24 mouse cellular contexts compared by ENCODE assay signal in genomic region chr2:37460707-37461106, GRCm38 (mm10). TPM values are rescaled to one million over a fixed set of nuclear protein-coding genes. Genes with fewer than 3 reads are reported as not detected.
DNase-seq lines count a peak whose midpoint lies in the region; ATAC-seq and TF ChIP-seq lines count a peak whose summit lies in the region.
"Had no signal": no experiment of that assay in that cellular context is flagged by ENCODE, and none has a peak within 500 bp of the region (broad histone marks: within the 10 kb centered on the region; RNA-seq: fewer than 3 reads in every experiment).

No protein-coding gene starts in this region.

- H3K27me3 ChIP-seq in forebrain, postnatal 0 days (ENCODE audit: insufficient read depth, low read length), result no peaks in the 10 kb centered on the region
- H3K27me3 ChIP-seq in forebrain, embryonic 11.5 days (ENCODE audit: control insufficient read depth, insufficient read depth, low read length), result no peaks in the 10 kb centered on the region
- H3K27me3 ChIP-seq in midbrain, postnatal 0 days (ENCODE audit: insufficient read depth, low read length), result no peaks in the 10 kb centered on the region
- H3K27me3 ChIP-seq in midbrain, embryonic 15.5 days (replicated peaks), result no peaks in the 10 kb centered on the region
- H3K27me3 ChIP-seq: embryonic facial prominence, embryonic 12.5 days; forebrain, embryonic 12.5 days; limb, embryonic 15.5 days; neural tube, embryonic 15.5 days had no signal

- no peak overlapping the region for H3K9ac ChIP-seq in forebrain, postnatal 0 days
- no peak overlapping the region for H3K9ac ChIP-seq in forebrain, embryonic 11.5 days (ENCODE audit: low read length)
- no peak overlapping the region for H3K9ac ChIP-seq in midbrain, postnatal 0 days (replicated peaks; ENCODE audit: low read length, poor library complexity, severe bottlenecking)
- no peak overlapping the region for H3K9ac ChIP-seq in midbrain, embryonic 15.5 days
- H3K9ac ChIP-seq: embryonic facial prominence, embryonic 12.5 days; forebrain, embryonic 12.5 days; limb, embryonic 15.5 days; neural tube, embryonic 15.5 days had no signal

- TF ChIP-seq CTCF in forebrain, postnatal 0 days (IDR thresholded peaks at IDR 0.05; ENCODE audit: low read depth), result 0 out of 2 replicates have a peak, but pooled peaks have one; percentile 16
- peak; percentile 47 for TF ChIP-seq CTCF in layer of hippocampus, adult 2 months (conservative IDR thresholded peaks at IDR 0.05)
- peak; percentile 32 for TF ChIP-seq CTCF in midbrain, postnatal 0 days (IDR thresholded peaks at IDR 0.05)

- H3K27ac ChIP-seq in forebrain, postnatal 0 days (ENCODE audit: low read depth, low read length), result no peak overlapping the region
- no peak overlapping the region for H3K27ac ChIP-seq in forebrain, embryonic 11.5 days (ENCODE audit: low read depth, low read length)
- H3K27ac ChIP-seq in layer of hippocampus, adult 2 months, result no peak overlapping the region
- H3K27ac ChIP-seq in midbrain, postnatal 0 days (ENCODE audit: low read depth, low read length), result no peak overlapping the region
- H3K27ac ChIP-seq in midbrain, embryonic 15.5 days, result no peak overlapping the region
- H3K27ac ChIP-seq: embryonic facial prominence, embryonic 12.5 days; forebrain, embryonic 12.5 days; hindbrain, embryonic 10.5 days; limb, embryonic 15.5 days; neural tube, embryonic 15.5 days had no signal

- no peaks in the 10 kb centered on the region for H3K4me1 ChIP-seq in forebrain, postnatal 0 days (ENCODE audit: insufficient read depth)
- no peaks in the 10 kb centered on the region for H3K4me1 ChIP-seq in forebrain, embryonic 11.5 days (replicated peaks; ENCODE audit: control insufficient read depth, insufficient read depth, low read length)
- H3K4me1 ChIP-seq in midbrain, postnatal 0 days (ENCODE audit: insufficient read depth, low read length), result no peaks in the 10 kb centered on the region
- no peaks in the 10 kb centered on the region for H3K4me1 ChIP-seq in midbrain, embryonic 15.5 days
- H3K4me1 ChIP-seq: embryonic facial prominence, embryonic 12.5 days; forebrain, embryonic 12.5 days; hindbrain, embryonic 10.5 days; limb, embryonic 15.5 days; neural tube, embryonic 15.5 days had no signal

- H3K4me2 ChIP-seq in forebrain, postnatal 0 days (ENCODE audit: low read depth), result no peak overlapping the region
- no peak overlapping the region for H3K4me2 ChIP-seq in forebrain, embryonic 11.5 days (ENCODE audit: low read depth, low read length, severe bottlenecking)
- H3K4me2 ChIP-seq in midbrain, postnatal 0 days (ENCODE audit: low read depth, low read length, poor library complexity, severe bottlenecking), result no peak overlapping the region
- no peak overlapping the region for H3K4me2 ChIP-seq in midbrain, embryonic 15.5 days
- H3K4me2 ChIP-seq: embryonic facial prominence, embryonic 12.5 days; forebrain, embryonic 12.5 days; heart, embryonic 11.5 days; limb, embryonic 15.5 days; neural tube, embryonic 15.5 days had no signal

- no peak for DNase-seq in forebrain, postnatal 0 days
- no peak for DNase-seq in forebrain, embryonic 11.5 days (ENCODE audit: low spot score)
- no peak for DNase-seq in layer of hippocampus, adult 2 months (ENCODE audit: low spot score in 2 of 2)
- DNase-seq in layer of hippocampus, postnatal 10 days (ENCODE audit: low spot score in 2 of 2), result no peak
- DNase-seq in midbrain, postnatal 0 days (ENCODE audit: low spot score), result no peak
- DNase-seq: adrenal gland, postnatal 10 days; cerebellum, adult 18-20 months; cerebellum, postnatal 25 days; kidney, adult 8-10 months; kidney, postnatal 14 days; left cerebral cortex, postnatal 4 days; lung, adult 18-20 months; lung, postnatal 36 days; right cerebral cortex, adult 18-20 months; right cerebral cortex, postnatal 4 days; thymus, postnatal 25 days had no signal

- no peaks in the 10 kb centered on the region for H3K9me3 ChIP-seq in forebrain, postnatal 0 days (ENCODE audit: low read length)
- H3K9me3 ChIP-seq in forebrain, embryonic 11.5 days (ENCODE audit: control insufficient read depth, low read length), result no peaks in the 10 kb centered on the region
- no peaks in the 10 kb centered on the region for H3K9me3 ChIP-seq in midbrain, postnatal 0 days (ENCODE audit: low read length)
- H3K9me3 ChIP-seq in midbrain, embryonic 15.5 days, result no peaks in the 10 kb centered on the region
- H3K9me3 ChIP-seq: embryonic facial prominence, embryonic 12.5 days; forebrain, embryonic 12.5 days; hindbrain, embryonic 10.5 days; limb, embryonic 15.5 days; neural tube, embryonic 15.5 days had no signal

- ATAC-seq in forebrain, postnatal 0 days, result no peak
- no peak for ATAC-seq in forebrain, embryonic 11.5 days (replicated peaks; ENCODE audit: low FRiP score)
- ATAC-seq in midbrain, postnatal 0 days (ENCODE audit: low FRiP score), result no peak
- no peak for ATAC-seq in midbrain, embryonic 15.5 days (replicated peaks)
- ATAC-seq in frontal cortex, adult (ENCODE audit: low TSS enrichment), result no peak

- no peak overlapping the region for H3K4me3 ChIP-seq in forebrain, postnatal 0 days (ENCODE audit: low read depth, low read length)
- H3K4me3 ChIP-seq in forebrain, embryonic 11.5 days (ENCODE audit: low read depth, low read length), result no peak overlapping the region
- no peak overlapping the region for H3K4me3 ChIP-seq in layer of hippocampus, adult 2 months
- H3K4me3 ChIP-seq in midbrain, postnatal 0 days (ENCODE audit: low read depth, low read length), result no peak overlapping the region
- H3K4me3 ChIP-seq in midbrain, embryonic 15.5 days, result no peak overlapping the region
- H3K4me3 ChIP-seq: embryonic facial prominence, embryonic 12.5 days; forebrain, embryonic 12.5 days; hindbrain, embryonic 10.5 days; limb, embryonic 15.5 days; neural tube, embryonic 15.5 days had no signal

- 97% methylated on average over 4 of the region's 4 CpGs for WGBS in forebrain, postnatal 0 days
- WGBS in forebrain, embryonic 11.5 days, result 97% methylated on average over 4 of the region's 4 CpGs
- WGBS in midbrain, postnatal 0 days, result 96% methylated on average over 4 of the region's 4 CpGs
- 95% methylated on average over 4 of the region's 4 CpGs for WGBS in midbrain, embryonic 15.5 days

- no peaks in the 10 kb centered on the region for H3K36me3 ChIP-seq in forebrain, postnatal 0 days (ENCODE audit: insufficient read depth)
- no peaks in the 10 kb centered on the region for H3K36me3 ChIP-seq in forebrain, embryonic 11.5 days (ENCODE audit: control insufficient read depth, insufficient read depth, low read length)
- H3K36me3 ChIP-seq in midbrain, postnatal 0 days (ENCODE audit: insufficient read depth, low read length), result no peaks in the 10 kb centered on the region
- no peaks in the 10 kb centered on the region for H3K36me3 ChIP-seq in midbrain, embryonic 15.5 days (replicated peaks)
- H3K36me3 ChIP-seq: embryonic facial prominence, embryonic 12.5 days; forebrain, embryonic 12.5 days; neural tube, embryonic 15.5 days had no signal

RNA-seq across cellular contexts. Expression of gene Rabgap1, which starts 17.6 kb away (rescaled TPM):
- 92.9 and 99.8 TPM in 2 replicates for total RNA-seq in forebrain, postnatal 0 days (2014; rRNA removed)
- polyA plus RNA-seq in forebrain, postnatal 0 days (2015; fragmentation: Nextera tagmentation; extraction: Ambion mirVana), result 35.6 and 46.6 TPM in 2 replicates
- polyA plus RNA-seq in forebrain, embryonic 11.5 days (2014; fragmentation: Nextera tagmentation; extraction: Ambion mirVana), result 49.4 and 57.5 TPM in 2 replicates
- 10 to 100 TPM; 92.7 to 99.2 TPM for total RNA-seq in layer of hippocampus, adult 2 months (2021)
- total RNA-seq in layer of hippocampus, postnatal 10 days (2021), result 100 to 1,000 TPM; 101 to 103 TPM
- 65.0 and 89.4 TPM in 2 replicates for total RNA-seq in midbrain, postnatal 0 days (2014; rRNA removed)
- polyA plus RNA-seq in midbrain, postnatal 0 days (2015; fragmentation: Nextera tagmentation; extraction: Ambion mirVana), result 38.9 and 45.2 TPM in 2 replicates
- polyA plus RNA-seq in midbrain, embryonic 15.5 days (2015; fragmentation: Nextera tagmentation; extraction: Ambion mirVana), result 51.6 and 52.7 TPM in 2 replicates

RNA-seq across cellular contexts. Expression of gene Zbtb6, which starts 17.7 kb away (rescaled TPM):
- 43.2 and 54.2 TPM in 2 replicates for total RNA-seq in forebrain, postnatal 0 days (2014; rRNA removed)
- 9.7 and 10.6 TPM in 2 replicates for polyA plus RNA-seq in forebrain, postnatal 0 days (2015; fragmentation: Nextera tagmentation; extraction: Ambion mirVana)
- 8.0 and 8.5 TPM in 2 replicates for polyA plus RNA-seq in forebrain, embryonic 11.5 days (2014; fragmentation: Nextera tagmentation; extraction: Ambion mirVana)
- total RNA-seq in layer of hippocampus, adult 2 months (2021), result 10 to 100 TPM; 15.2 to 15.6 TPM
- 10 to 100 TPM; 14.9 to 16.3 TPM for total RNA-seq in layer of hippocampus, postnatal 10 days (2021)
- 30.6 and 37.9 TPM in 2 replicates for total RNA-seq in midbrain, postnatal 0 days (2014; rRNA removed)
- polyA plus RNA-seq in midbrain, postnatal 0 days (2015; fragmentation: Nextera tagmentation; extraction: Ambion mirVana), result 9.2 and 9.5 TPM in 2 replicates
- 15.6 and 17.5 TPM in 2 replicates for polyA plus RNA-seq in midbrain, embryonic 15.5 days (2015; fragmentation: Nextera tagmentation; extraction: Ambion mirVana)

RNA-seq across cellular contexts. Expression of gene Zbtb26, which starts 17.8 kb away (rescaled TPM):
- total RNA-seq in forebrain, postnatal 0 days (2014; rRNA removed), result 11.8 and 15.7 TPM in 2 replicates
- polyA plus RNA-seq in forebrain, postnatal 0 days (2015; fragmentation: Nextera tagmentation; extraction: Ambion mirVana), result 1.3 and 2.1 TPM in 2 replicates
- 13.3 and 15.4 TPM in 2 replicates for polyA plus RNA-seq in forebrain, embryonic 11.5 days (2014; fragmentation: Nextera tagmentation; extraction: Ambion mirVana)
- total RNA-seq in layer of hippocampus, adult 2 months (2021), result 10 to 100 TPM in 1 of 2 experiments, 1 to 10 TPM in 1; 9.7 to 11.9 TPM
- total RNA-seq in layer of hippocampus, postnatal 10 days (2021), result 1 to 10 TPM; 8.8 to 8.9 TPM
- 14.3 and 15.1 TPM in 2 replicates for total RNA-seq in midbrain, postnatal 0 days (2014; rRNA removed)
- polyA plus RNA-seq in midbrain, postnatal 0 days (2015; fragmentation: Nextera tagmentation; extraction: Ambion mirVana), result 2.5 and 2.6 TPM in 2 replicates
- polyA plus RNA-seq in midbrain, embryonic 15.5 days (2015; fragmentation: Nextera tagmentation; extraction: Ambion mirVana), result 7.5 and 7.7 TPM in 2 replicates

RNA-seq across cellular contexts. Expression of gene Rc3h2, which starts 38.0 kb away (rescaled TPM):
- total RNA-seq in forebrain, postnatal 0 days (2014; rRNA removed), result 56.9 and 72.4 TPM in 2 replicates
- polyA plus RNA-seq in forebrain, postnatal 0 days (2015; fragmentation: Nextera tagmentation; extraction: Ambion mirVana), result 6.7 and 10.6 TPM in 2 replicates
- polyA plus RNA-seq in forebrain, embryonic 11.5 days (2014; fragmentation: Nextera tagmentation; extraction: Ambion mirVana), result 26.7 and 31.1 TPM in 2 replicates
- total RNA-seq in layer of hippocampus, adult 2 months (2021), result 10 to 100 TPM; 85.9 to 91.9 TPM
- total RNA-seq in layer of hippocampus, postnatal 10 days (2021), result 10 to 100 TPM; 78.7 to 82.2 TPM
- total RNA-seq in midbrain, postnatal 0 days (2014; rRNA removed), result 56.2 and 70.4 TPM in 2 replicates
- polyA plus RNA-seq in midbrain, postnatal 0 days (2015; fragmentation: Nextera tagmentation; extraction: Ambion mirVana), result 9.0 and 13.3 TPM in 2 replicates
- 20.6 and 21.7 TPM in 2 replicates for polyA plus RNA-seq in midbrain, embryonic 15.5 days (2015; fragmentation: Nextera tagmentation; extraction: Ambion mirVana)

RNA-seq across cellular contexts. Expression of gene Gpr21, which starts 55.4 kb away (rescaled TPM):
- 35.8 and 38.1 TPM in 2 replicates for total RNA-seq in forebrain, postnatal 0 days (2014; rRNA removed)
- 13.8 and 14.5 TPM in 2 replicates for polyA plus RNA-seq in forebrain, postnatal 0 days (2015; fragmentation: Nextera tagmentation; extraction: Ambion mirVana)
- 2.8 and 3.4 TPM in 2 replicates for polyA plus RNA-seq in forebrain, embryonic 11.5 days (2014; fragmentation: Nextera tagmentation; extraction: Ambion mirVana)
- 1 to 10 TPM; 2.7 to 3.5 TPM for total RNA-seq in layer of hippocampus, adult 2 months (2021)
- 1 to 10 TPM; 9.1 to 9.8 TPM for total RNA-seq in layer of hippocampus, postnatal 10 days (2021)
- total RNA-seq in midbrain, postnatal 0 days (2014; rRNA removed), result 35.6 and 46.5 TPM in 2 replicates
- polyA plus RNA-seq in midbrain, postnatal 0 days (2015; fragmentation: Nextera tagmentation; extraction: Ambion mirVana), result 8.3 and 10.0 TPM in 2 replicates
- 16.3 and 18.5 TPM in 2 replicates for polyA plus RNA-seq in midbrain, embryonic 15.5 days (2015; fragmentation: Nextera tagmentation; extraction: Ambion mirVana)
